Mouse (Mus musculus): ENCODE data around the gene Pcgf5. TPM values are rescaled to one million over a fixed set of nuclear protein-coding genes. Genes with fewer than 3 reads are reported as not detected.

Gene Pcgf5
- polyA plus RNA-seq (2017; shearing (Covaris generic)), result 59.1 TPM

DNA sequence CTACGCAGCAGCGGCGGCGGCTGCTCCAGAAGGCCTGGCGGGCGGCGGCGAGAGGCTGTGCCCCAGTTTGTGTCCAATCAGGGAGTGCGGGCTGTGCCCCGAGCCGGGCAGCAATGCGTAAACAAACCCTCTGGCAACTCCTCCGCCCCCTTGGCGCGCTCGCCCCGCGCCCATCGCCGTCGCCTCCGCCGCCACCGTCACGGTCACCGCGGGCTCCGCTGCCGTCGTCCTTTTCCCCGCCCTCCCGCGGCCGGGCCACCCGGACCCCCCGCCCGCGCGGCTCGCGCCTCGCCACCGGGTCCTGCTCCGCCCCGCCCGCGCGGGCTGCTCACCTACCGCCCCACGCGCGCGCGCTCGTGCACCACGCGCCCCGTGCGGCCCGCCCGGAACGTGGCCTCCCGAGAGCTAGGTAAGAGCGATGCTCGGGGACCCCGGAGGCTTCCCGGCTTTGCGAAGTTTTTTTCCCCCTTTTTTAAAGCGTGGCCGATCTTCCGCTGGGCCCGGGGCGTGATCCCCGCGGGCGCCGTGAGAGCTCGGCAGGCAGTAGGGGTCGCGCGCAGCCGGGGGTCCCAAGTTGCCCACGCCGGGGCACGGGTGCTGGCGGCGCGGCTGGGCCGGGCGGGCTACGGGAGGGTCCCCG lies at the start of gene Pcgf5:
Gene Pcgf5, plus strand, starts transcription at position 149 of the 640 bp plus-strand sequence.

Other genes with a start within 250 kb of the Pcgf5 start
- not detected for gene Ankrd1, start 228.2 kb upstream of the Pcgf5 start, polyA plus RNA-seq (2017; shearing (Covaris generic))
- gene Hectd2, start 206.3 kb downstream of the Pcgf5 start, polyA plus RNA-seq (2017; shearing (Covaris generic)), result 4.8 TPM

All from CD4-positive, CD25-positive, alpha-beta regulatory T cell (primary cell).